Mouse (Mus musculus): ENCODE data around the gene Smarca4. TPM values are rescaled to one million over a fixed set of nuclear protein-coding genes. Genes with fewer than 3 reads are reported as not detected.
A peak's percentile ranks its signal among the peaks of the same experiment; 100 is the strongest.
"Not testable (repeated sequence)": the region's sequence is repeated elsewhere in the genome, so short reads cannot be mapped to it uniquely, and the experiment has no call there.

Gene Smarca4
- total and polyA plus RNA-seq, 2 experiments from 2014 or later = 84.9 to 195 TPM

DNA sequence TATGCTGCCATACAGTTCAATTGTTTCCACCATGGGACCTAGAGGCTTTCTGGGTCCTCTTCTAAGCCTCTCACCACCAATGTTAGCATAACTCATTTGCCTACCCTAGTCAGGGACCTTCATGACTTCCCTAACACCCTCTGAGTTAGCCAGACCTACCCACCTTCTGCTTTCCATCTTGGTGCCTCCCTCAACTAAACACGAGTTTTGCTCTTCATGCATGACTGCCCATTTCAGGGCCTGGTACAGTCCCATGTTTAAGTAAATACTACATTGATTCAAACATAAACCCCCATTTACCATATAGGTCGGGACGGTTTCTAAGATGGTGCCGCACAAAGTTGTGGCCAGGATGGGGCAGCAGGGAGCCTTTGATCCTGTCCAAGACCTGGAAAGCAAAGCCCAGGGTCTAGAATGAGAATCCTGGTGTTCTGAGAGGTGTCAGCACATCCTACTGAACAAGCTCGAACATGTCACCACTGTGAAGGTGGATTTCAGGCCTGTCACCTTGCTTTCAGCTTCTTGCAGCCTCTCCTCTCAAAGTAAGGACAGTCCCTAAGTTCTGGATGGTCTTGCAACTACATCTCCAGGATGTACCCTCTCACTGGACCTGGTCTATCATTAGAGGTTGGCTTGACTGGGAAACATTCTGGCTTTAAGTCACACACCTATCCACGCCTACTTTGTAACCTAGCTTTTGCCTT, 24.7 kb upstream of the Smarca4 start:
- 81% methylated on average over 6 of the region's 6 CpGs for WGBS
- Histone ChIP-seq H3K27ac (ENCODE audit: low read depth, low read length) (no peak overlapping the region), H3K36me3 (ENCODE audit: insufficient read depth, low read length) (peaks cover 31% of the 10 kb centered on the region), H3K4me2 (ENCODE audit: low read depth, low read length, poor library complexity, severe bottlenecking) (peak overlapping the region; percentile 89; the same call in 1 of the 2 replicates), H3K9ac (replicated peaks; ENCODE audit: low read length, poor library complexity, severe bottlenecking) (no peak overlapping the region), H3K27me3 (ENCODE audit: insufficient read depth, low read length) (no peaks in the 10 kb centered on the region), H3K4me3 (ENCODE audit: low read depth, low read length) (no peak overlapping the region), H3K4me1 (ENCODE audit: insufficient read depth, low read length) (peaks cover 8% of the 10 kb centered on the region), H3K9me3 (ENCODE audit: low read length) (no peaks in the 10 kb centered on the region)
- no peak for DNase-seq (ENCODE audit: low spot score)
- TF ChIP-seq CTCF (IDR thresholded peaks at IDR 0.05) = no peak
- no peak for ATAC-seq (ENCODE audit: low FRiP score)

DNA sequence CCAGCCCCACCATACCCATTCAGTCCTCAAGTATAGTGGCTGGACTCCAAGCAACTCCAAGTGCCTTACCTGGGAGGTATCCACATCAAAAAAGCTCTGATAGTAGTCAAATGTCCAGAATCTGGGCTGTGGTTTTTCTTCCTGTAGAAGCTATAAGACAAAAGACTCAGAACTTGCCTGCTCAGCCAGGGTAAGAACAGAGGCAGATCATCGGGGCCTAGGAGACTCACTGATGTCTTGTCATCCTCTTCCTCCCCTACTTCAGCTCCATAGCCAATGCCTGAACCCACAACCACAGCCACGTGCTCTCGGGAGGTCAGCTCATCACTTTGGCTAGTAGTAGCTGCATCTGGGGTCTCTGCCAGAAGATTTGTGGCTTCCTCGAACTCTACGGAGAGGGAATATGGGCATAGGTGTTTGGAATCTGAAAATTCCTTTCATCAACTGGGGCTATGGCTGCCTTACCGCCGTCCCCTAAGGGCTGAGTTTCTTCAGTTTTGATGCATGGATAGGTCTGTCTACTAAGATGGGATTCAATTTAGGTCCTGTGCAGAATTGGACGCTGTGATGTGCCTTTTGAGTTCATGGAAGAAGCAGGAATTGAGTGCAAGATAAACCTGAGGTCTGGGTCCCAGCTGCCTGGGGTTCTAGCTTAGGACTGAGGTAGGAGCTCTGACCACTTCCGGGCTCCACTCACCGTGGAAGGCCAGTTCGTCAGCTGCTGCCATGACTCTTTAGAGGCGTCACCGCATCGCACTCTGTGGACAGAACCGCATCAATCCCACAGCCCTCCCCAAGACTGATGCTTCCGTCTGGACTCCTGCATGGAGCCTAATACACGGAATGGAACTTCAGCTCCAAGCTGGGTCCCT, 23.9 kb upstream of the Smarca4 start:
- ATAC-seq (ENCODE audit: low FRiP score) (peak; percentile 75), DNase-seq (ENCODE audit: low spot score) (no peak)
- Histone ChIP-seq H3K9ac (replicated peaks; ENCODE audit: low read length, poor library complexity, severe bottlenecking) (peak overlapping the region; percentile 79), H3K4me3 (ENCODE audit: low read depth, low read length) (peak overlapping the region; percentile 92), H3K27ac (ENCODE audit: low read depth, low read length) (peak overlapping the region; percentile 65), H3K36me3 (ENCODE audit: insufficient read depth, low read length) (peaks cover 23% of the 10 kb centered on the region), H3K4me2 (ENCODE audit: low read depth, low read length, poor library complexity, severe bottlenecking) (peak overlapping the region; percentile 89), H3K9me3 (ENCODE audit: low read length) (no peaks in the 10 kb centered on the region), H3K4me1 (ENCODE audit: insufficient read depth, low read length) (peaks cover 8% of the 10 kb centered on the region), H3K27me3 (ENCODE audit: insufficient read depth, low read length) (no peaks in the 10 kb centered on the region)
- no peak for TF ChIP-seq CTCF (IDR thresholded peaks at IDR 0.05)
- 25% methylated on average over 17 of the region's 17 CpGs for WGBS

GRCm38 (mm10) chr9:21592703-21593121, 23.3 kb upstream of the Smarca4 start, which contains the start of the genes Timm29 and Yipf2:
Gene Timm29 (plus strand): TSS chr9:21592722.
Gene Yipf2 (minus strand): TSS chr9:21592828.
- peak within 1 kb of the TSS; percentile 81 for H3K27ac ChIP-seq (ENCODE audit: low read depth, low read length)
- peak; percentile 98 for DNase-seq (ENCODE audit: low spot score)
- under 1% methylated on average over 30 of the region's 30 CpGs for WGBS
- H3K9ac ChIP-seq (replicated peaks; ENCODE audit: low read length, poor library complexity, severe bottlenecking) = peak within 1 kb of the TSS; percentile 79
- 0 out of 2 replicates have a peak, but pooled peaks have one; percentile 2 for TF ChIP-seq CTCF (IDR thresholded peaks at IDR 0.05)
- no peaks in the 10 kb centered on the region for H3K27me3 ChIP-seq (ENCODE audit: insufficient read depth, low read length)
- peaks cover 8% of the 10 kb centered on the region for H3K4me1 ChIP-seq (ENCODE audit: insufficient read depth, low read length)
- peak within 1 kb of the TSS; percentile 89 for H3K4me2 ChIP-seq (ENCODE audit: low read depth, low read length, poor library complexity, severe bottlenecking)
- peak within 1 kb of the TSS; percentile 92 for H3K4me3 ChIP-seq (ENCODE audit: low read depth, low read length)
- no peaks in the 10 kb centered on the region for H3K9me3 ChIP-seq (ENCODE audit: low read length)
- peak; percentile 89 for ATAC-seq (ENCODE audit: low FRiP score)
- H3K36me3 ChIP-seq (ENCODE audit: insufficient read depth, low read length) = peaks cover 18% of the 10 kb centered on the region

GRCm38 (mm10) chr9:21593122-21593721, 22.7 kb upstream of the Smarca4 start:
- DNase-seq (ENCODE audit: low spot score) (peak; percentile 38), ATAC-seq (ENCODE audit: low FRiP score) (peak; percentile 55)
- H3K9me3 ChIP-seq (ENCODE audit: low read length) = no peaks in the 10 kb centered on the region
- H3K36me3 ChIP-seq (ENCODE audit: insufficient read depth, low read length) = peaks cover 13% of the 10 kb centered on the region
- H3K4me3 ChIP-seq (ENCODE audit: low read depth, low read length) = peak overlapping the region; percentile 92
- peaks cover 8% of the 10 kb centered on the region for H3K4me1 ChIP-seq (ENCODE audit: insufficient read depth, low read length)
- H3K27ac ChIP-seq (ENCODE audit: low read depth, low read length) = peak overlapping the region; percentile 81
- H3K9ac ChIP-seq (replicated peaks; ENCODE audit: low read length, poor library complexity, severe bottlenecking) = peak overlapping the region; percentile 79
- peak overlapping the region; percentile 89 for H3K4me2 ChIP-seq (ENCODE audit: low read depth, low read length, poor library complexity, severe bottlenecking)
- 2% methylated on average over 61 of the region's 69 CpGs for WGBS
- no peak for TF ChIP-seq CTCF (IDR thresholded peaks at IDR 0.05)
- no peaks in the 10 kb centered on the region for H3K27me3 ChIP-seq (ENCODE audit: insufficient read depth, low read length)

- H3K27me3 ChIP-seq (ENCODE audit: insufficient read depth, low read length); H3K36me3 ChIP-seq (ENCODE audit: insufficient read depth, low read length); DNase-seq (ENCODE audit: low spot score); H3K9me3 ChIP-seq (ENCODE audit: low read length); H3K27ac ChIP-seq (ENCODE audit: low read depth, low read length); H3K4me1 ChIP-seq (ENCODE audit: insufficient read depth, low read length); ATAC-seq (ENCODE audit: low FRiP score): not testable (repeated sequence)
- Histone ChIP-seq H3K4me2 (ENCODE audit: low read depth, low read length, poor library complexity, severe bottlenecking) (peak overlapping the region; percentile 89), H3K9ac (replicated peaks; ENCODE audit: low read length, poor library complexity, severe bottlenecking) (peak overlapping the region; percentile 24; the same call in 1 of the 2 replicates), H3K4me3 (ENCODE audit: low read depth, low read length) (peak overlapping the region; percentile 92; the same call in 1 of the 2 replicates)
- 88% methylated on average over 8 of the region's 8 CpGs for WGBS
Observed at GRCm38 (mm10) chr9:21594350-21594749, 21.6 kb upstream of the Smarca4 start.

All from midbrain, postnatal 0 days (tissue).